Mouse (Mus musculus) NIH3T3 (cell line): Measurements from ENCODE around the gene Nav2.
A peak's percentile ranks its signal among the peaks of the same experiment; 100 is the strongest.

Experiments used
- DNase-seq: peaks from one replicate; pipeline ENCODE4 v3.0.0-alpha.2; 2012; ENCODE audit warnings: low read depth

The Nav2 gene

GRCm38 (mm10) chr7:49562851-49563250 lies 654.3 kb downstream of the Nav2 start:
- DNase-seq, result peak; percentile 27

GRCm38 (mm10) chr7:49565084-49565483 lies 656.6 kb downstream of the Nav2 start:
- no peak for DNase-seq

DNA sequence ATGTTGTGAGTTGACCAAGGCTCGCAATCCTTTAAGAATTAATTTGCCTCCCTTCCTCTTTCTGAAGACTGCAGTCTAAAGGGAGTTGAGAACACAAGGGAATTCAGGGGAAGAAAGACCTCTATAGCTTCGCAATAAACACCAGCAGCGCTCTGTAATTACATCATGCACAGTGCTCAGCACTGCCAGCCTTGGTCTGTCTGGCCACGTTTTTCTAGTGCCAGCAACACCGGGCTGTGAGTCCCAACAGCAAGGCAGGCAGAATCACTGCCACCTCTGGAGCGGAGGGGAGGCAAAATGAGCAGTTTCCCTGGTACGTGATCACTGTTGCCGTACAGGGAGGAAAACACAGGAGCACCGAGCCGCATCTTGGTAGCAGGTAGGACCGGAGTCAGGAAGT lies 657.3 kb downstream of the Nav2 start:
- DNase-seq, result no peak

GRCm38 (mm10) chr7:49567346-49568034 lies 659.0 kb downstream of the Nav2 start:
- no peak for DNase-seq

GRCm38 (mm10) chr7:49569646-49570045 lies 661.1 kb downstream of the Nav2 start:
- no peak for DNase-seq

- DNase-seq, result no peak
These were observed 663.1 kb downstream of the Nav2 start for GRCm38 (mm10) chr7:49571606-49572005.

DNA sequence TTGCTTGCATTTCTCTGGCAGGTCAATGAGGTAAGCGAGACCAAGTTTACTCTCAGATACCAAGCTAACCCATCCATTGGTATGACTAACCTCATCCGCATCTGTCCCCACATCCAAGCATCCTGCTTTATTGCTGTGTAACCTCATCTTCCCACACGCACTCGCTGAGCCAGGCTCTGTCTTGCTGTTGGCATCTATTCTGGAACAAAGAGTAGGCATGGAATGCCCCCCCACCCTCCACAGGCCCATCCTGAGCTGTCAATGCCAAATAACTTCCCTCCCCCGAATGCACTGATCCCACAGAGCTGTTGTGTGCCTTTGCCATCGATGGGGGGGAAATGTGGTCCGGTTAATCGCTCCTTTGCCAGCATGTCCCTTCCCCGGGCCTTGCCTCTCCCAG lies 666.7 kb downstream of the Nav2 start:
- no peak for DNase-seq

GRCm38 (mm10) chr7:49577096-49577495 lies 668.6 kb downstream of the Nav2 start:
- DNase-seq, result no peak

DNA sequence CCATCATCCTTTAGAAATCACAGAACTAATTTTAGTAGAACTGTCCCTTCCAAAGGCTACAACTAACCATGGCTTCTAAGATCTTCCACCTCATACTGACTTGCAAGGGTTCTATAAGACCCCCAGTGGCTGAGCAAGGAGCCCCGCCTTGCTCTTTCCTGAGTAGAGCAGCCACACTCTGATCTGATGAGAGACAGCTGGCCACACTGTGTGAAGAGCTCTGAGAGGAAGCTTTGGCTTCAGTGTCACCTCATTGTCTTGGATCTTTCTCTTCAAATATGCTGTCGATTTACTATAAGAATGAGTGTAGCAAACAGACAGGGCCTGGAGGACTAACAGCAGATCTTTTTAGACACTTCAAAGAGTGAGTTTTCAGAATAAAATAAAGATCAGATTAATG lies 673.4 kb downstream of the Nav2 start:
- DNase-seq, result no peak

GRCm38 (mm10) chr7:49582551-49582950 lies 674.0 kb downstream of the Nav2 start:
- DNase-seq, result no peak

GRCm38 (mm10) chr7:49583176-49583575 lies 674.7 kb downstream of the Nav2 start:
- DNase-seq, result no peak

GRCm38 (mm10) chr7:49586530-49587120 lies 678.1 kb downstream of the Nav2 start:
- no peak for DNase-seq

DNA sequence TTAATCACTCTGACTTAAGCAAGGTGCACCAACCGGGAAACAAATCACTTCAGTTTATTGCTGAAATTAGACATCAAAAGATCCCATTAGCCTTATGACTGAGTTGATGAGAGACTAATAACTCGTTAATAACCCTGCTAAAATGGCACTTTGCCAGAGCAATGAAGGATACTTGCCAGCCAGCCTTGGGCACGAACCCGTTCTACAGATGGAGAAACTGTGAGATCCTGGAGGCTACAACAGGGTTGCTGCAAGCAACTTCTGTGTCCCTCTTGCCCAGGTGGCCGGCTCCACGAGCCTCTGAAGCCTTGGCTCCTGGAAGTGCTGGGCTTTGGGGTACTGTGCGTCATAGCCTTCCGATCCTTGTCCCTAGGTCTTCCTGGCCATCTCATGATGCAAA lies 681.1 kb downstream of the Nav2 start:
- DNase-seq, result no peak

DNA sequence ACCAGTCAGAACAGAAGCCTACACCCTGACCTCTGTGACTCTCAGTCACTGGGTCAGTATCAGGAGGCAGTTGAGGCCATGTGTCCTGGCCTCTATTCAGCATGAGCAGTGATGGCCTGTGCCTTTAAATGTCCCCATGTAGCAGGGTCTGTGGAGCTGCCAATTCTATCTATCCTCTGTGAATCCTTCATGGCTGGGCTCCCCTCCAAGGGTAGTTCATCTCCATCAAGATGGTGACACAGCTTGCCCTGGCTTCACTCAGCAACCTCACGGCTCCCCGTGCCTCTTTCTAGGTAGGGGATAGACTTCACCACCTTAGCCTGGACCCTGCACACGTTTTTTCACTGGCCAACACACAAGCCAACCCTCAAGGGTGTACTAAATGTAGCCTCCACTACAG lies 689.3 kb downstream of the Nav2 start:
- DNase-seq, result no peak

DNA sequence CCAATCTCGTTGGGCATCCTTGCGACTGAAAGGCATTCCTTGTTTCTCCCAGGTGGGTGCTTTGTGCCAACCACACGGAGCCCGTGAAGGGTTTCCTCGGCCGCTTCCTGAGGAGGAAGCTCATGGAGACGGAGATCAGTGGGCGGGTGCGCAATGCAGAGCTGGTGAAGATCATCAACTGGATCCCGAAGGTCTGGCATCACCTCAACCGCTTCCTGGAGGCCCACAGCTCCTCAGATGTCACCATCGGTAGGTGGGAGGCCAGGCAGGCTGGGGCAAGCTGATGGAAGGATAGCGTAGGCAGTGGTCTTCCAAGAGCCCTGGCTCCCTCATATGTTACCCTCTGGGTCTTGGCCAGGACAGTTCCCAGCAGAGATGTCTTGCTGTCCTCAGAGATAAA lies 689.7 kb downstream of the Nav2 start:
- DNase-seq, result no peak

GRCm38 (mm10) chr7:49599950-49600349 lies 691.4 kb downstream of the Nav2 start:
- no peak for DNase-seq

DNA sequence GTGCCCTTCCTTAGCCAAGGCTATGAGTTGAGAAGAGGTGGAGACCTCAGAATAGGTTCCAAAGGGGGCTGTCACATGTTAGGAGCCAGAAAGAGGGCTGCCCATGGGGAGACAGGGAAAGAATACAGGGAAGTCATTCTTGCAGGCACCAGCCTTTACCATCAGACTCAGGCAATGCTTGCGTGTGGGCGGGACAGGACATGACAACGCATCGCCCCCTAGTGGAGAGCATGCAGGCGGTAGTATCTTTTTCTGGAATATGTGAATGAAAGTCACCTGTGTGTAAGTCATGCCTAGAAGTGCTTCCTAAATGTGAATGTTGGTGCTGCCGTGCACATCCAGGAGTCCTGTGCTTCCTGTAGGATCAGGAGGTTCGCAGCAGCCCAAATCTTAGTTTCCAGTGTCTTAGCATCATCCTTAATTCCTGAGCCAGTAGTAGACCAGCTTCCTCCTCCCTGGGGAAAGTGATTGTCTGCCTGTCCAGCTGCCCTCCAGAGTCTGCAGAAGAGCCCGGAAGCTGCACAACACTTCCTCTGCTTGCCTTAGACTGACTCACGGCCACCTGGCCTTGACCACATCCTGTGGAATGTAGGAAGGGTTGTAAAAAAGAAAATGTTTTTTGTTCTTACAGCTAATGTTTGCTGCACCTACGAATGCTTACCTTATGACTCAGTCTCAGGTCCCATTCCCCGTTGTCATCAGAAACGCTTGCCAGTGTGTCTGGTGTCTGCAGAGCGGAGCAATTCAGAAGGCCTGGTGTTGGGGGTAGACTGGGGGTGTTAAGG lies 692.9 kb downstream of the Nav2 start:
- DNase-seq, result peak; percentile 90

- no peak for DNase-seq
These were observed 695.7 kb downstream of the Nav2 start for GRCm38 (mm10) chr7:49604244-49604643.

DNA sequence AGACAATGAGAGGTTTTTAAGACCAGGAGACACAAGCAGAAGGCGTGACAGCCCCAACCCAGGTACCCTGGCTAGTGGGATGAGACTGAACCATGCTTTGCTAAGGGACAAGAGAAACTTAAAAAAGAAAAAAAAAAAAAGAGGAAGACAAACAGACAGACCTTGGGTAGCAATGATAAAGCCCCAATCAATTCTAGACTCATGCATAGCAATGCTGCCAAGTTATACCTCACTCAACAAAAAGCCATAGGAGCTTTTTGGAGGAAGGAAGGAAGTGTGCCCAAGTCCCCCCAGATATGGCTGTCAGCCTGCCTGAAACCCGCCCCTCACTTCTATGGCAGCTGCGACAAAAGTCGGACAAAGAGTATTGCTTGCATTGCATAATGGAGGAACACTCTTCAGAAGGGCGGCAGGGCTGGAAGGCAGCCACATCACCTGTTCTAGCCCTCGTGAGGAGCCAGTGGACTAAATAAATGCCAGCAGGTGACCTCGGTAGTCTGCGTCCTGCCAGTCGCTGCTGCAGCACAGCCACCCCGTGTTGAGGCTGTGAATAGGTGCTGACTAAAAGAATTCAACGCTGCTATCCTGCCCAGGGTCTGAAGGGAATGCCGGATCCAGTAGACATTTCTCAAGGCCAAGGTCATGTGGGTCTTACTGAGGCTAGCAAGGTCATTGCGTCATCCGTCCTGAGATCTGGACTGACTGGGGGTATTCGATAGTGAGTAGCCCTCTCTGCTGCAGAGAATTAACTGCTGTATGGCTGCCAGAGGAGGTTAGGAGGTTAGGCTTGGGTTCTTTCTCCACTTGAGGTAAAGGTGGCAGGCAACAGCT lies 696.7 kb downstream of the Nav2 start:
- no peak for DNase-seq

DNA sequence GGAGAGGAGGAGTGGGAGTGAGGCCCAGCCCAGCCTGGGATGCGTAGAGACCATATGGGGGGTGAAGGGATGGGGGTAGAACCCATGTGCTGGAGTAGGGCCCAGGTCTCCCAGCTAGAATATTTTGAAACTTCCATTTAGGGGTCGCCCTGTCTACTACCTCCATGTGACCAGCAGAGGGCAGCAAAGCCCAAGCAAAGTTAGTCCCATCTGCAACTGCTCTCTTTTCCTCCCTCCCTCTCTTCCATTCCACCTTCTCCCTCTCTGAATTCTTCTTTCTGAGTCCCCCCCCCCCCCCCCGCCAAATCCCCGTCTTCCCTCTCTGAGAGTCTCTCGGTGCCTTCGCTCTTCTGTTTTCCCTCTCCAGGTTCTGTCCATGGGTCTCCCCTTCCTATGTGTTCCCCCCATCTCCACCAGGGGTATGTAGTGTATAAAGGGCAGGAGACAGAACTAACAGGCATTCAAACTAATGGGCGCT lies 707.8 kb downstream of the Nav2 start:
- DNase-seq, result peak; percentile 87

DNA sequence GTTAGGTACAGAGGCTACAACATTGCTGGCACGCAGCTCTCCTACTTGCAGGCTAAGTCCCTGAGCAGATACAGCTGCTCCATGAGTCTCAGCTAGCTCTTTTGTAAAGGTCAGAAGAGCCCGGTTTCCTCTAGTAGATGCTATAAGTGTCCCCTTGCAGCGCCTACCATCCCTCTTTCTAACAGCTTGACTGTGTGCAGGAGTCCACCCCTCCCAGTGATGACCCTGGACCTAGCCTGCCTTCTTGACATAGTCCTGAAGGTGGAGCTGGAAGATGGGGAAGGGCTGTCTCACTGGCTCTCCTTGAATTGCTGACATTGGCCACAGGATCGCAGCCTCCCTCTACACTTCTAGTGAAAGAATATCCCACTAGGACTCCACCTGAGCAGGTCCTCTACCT lies 708.6 kb downstream of the Nav2 start:
- DNase-seq, result no peak

DNA sequence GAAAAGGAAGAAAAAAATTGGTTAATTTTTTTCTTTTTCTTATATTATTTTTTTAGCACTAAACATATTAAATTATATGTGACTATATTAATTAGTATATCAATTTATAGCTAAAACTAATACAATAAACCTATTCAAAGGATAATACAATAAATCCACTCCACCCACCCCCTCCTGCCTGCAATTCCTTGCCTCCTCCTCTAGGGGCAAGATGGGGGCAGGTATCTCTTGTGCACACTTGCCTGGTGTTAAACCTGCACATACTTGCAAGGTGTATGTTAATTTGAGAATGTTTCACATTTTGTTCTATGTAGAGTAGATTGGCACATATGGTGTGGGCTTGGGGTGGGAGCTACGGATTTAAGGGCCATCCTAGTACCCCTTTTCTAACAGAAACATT lies 711.6 kb downstream of the Nav2 start:
- DNase-seq, result no peak
